Mouse (Mus musculus) cortical plate, adult 2 months (tissue): Measurements from ENCODE around the gene Polr3h.

ENCODE experiments used
- CTCF ChIP-seq: fragments of 200-500 bp; IDR thresholded peaks from 2 replicates; pipeline ENCODE4 v1.5.1; 2011; ENCODE audit warnings: mild to moderate bottlenecking, control low read depth, low read length; ENCODE audit not compliant: insufficient read depth; ENCODE audit errors: extremely low read depth
- POLR2A ChIP-seq: fragments of 200-500 bp; IDR thresholded peaks from 2 replicates; pipeline ENCODE4 v1.6.1; 2011; ENCODE audit warnings: mild to moderate bottlenecking, low read length, control low read depth; ENCODE audit not compliant: insufficient read depth; ENCODE audit errors: extremely low read depth

DNA sequence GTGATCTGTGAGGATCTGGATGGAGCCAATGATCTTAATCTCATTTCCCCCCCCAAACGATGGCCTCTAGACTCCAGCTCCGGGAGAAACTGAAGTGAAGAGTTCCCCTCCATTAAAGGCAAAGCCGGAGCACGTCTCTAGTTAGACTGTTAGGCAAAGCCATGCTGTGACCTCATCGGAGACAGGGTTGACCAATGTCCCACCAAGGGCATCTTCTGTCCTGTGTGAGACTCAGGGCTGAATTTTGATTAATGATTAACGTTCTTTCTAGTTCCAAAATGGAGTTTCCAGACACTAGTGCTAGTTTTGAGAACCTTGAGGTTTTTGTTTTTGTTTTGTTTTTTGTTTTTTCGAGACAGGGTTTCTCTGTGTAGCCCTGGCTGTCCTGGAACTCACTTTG is 73.0 kb downstream of the Polr3h start:
- TF ChIP-seq POLR2A (no peak), CTCF (no peak)
